Mouse (Mus musculus): ENCODE measurements around the gene Fam168a. TPM values are rescaled to one million over a fixed set of nuclear protein-coding genes. Genes with fewer than 3 reads are reported as not detected.

The Fam168a gene
- polyA plus RNA-seq, 1 experiment from 2014 or later: 102 TPM

Small RNA genes within 50 kb of the gene (microRNA-seq; reads per million reads assigned to microRNA genes)
- gene Mir3102: 63.1 reads per million, percentile 43 among the genes with 10 or more reads in this experiment

Other genes with a start within 250 kb of the Fam168a start
- 0.06 and 0.15 TPM in 2 replicates for gene Ucp3, start 233.6 kb upstream of the Fam168a start, polyA plus RNA-seq (2015; fragmentation: Nextera tagmentation; extraction: Ambion mirVana)
- 85.7 and 88.9 TPM in 2 replicates for gene Ucp2, start 213.3 kb upstream of the Fam168a start, polyA plus RNA-seq (2015; fragmentation: Nextera tagmentation; extraction: Ambion mirVana)
- gene Dnajb13, start 191.7 kb upstream of the Fam168a start, polyA plus RNA-seq (2015; fragmentation: Nextera tagmentation; extraction: Ambion mirVana): 6.8 and 8.6 TPM in 2 replicates
- 14.1 and 17.3 TPM in 2 replicates for gene Coa4, start 169.6 kb upstream of the Fam168a start, polyA plus RNA-seq (2015; fragmentation: Nextera tagmentation; extraction: Ambion mirVana)
- 276 and 294 TPM in 2 replicates for gene Rab6a, start 99.2 kb upstream of the Fam168a start, polyA plus RNA-seq (2015; fragmentation: Nextera tagmentation; extraction: Ambion mirVana)
- 85.2 and 90.5 TPM in 2 replicates for gene Mrpl48, start 98.3 kb upstream of the Fam168a start, polyA plus RNA-seq (2015; fragmentation: Nextera tagmentation; extraction: Ambion mirVana)
- 24.8 and 28.9 TPM in 2 replicates for gene Plekhb1, start 44.2 kb upstream of the Fam168a start, polyA plus RNA-seq (2015; fragmentation: Nextera tagmentation; extraction: Ambion mirVana)
- 5.1 and 5.3 TPM in 2 replicates for gene Relt, start 156.8 kb downstream of the Fam168a start, polyA plus RNA-seq (2015; fragmentation: Nextera tagmentation; extraction: Ambion mirVana)
- 13.6 and 18.2 TPM in 2 replicates for gene Arhgef17, start 225.5 kb downstream of the Fam168a start, polyA plus RNA-seq (2015; fragmentation: Nextera tagmentation; extraction: Ambion mirVana)

All from hindbrain, embryonic 16.5 days (tissue).